Mouse (Mus musculus) ES-E14 (cell line): ENCODE measurements around the gene Amdhd2. TPM values are rescaled to one million over a fixed set of nuclear protein-coding genes. Genes with fewer than 3 reads are reported as not detected.

ENCODE experiments used
- DNase-seq: peaks from one replicate; pipeline ENCODE4 v3.0.0-alpha.2; 2013; ENCODE audit warnings: low read depth, low spot score
- H3K27ac ChIP-seq: 2 replicates; pipeline ENCODE4 v1.5.1; 2012; ENCODE audit warnings: low read depth, mild to moderate bottlenecking, low read length, moderate library complexity, mixed read lengths; ENCODE audit not compliant: poor library complexity, insufficient read depth, severe bottlenecking
- H3K36me3 ChIP-seq: 2 replicates; pipeline ENCODE4 v1.6.1; 2012; ENCODE audit warnings: mild to moderate bottlenecking, low read length, moderate library complexity, mixed read lengths; ENCODE audit not compliant: control insufficient read depth, poor library complexity, insufficient read depth, severe bottlenecking
- H3K4me1 ChIP-seq, 2 experiments: fragments of 150-350 bp in 1 of 2; sonication (generic) in 1 of 2; 2 replicates each; pipeline ENCODE4 v1.6.1; 2012; ENCODE audit warnings: low read length in 2 of 2, mild to moderate bottlenecking in 1 of 2, mixed read lengths in 1 of 2; ENCODE audit not compliant: control insufficient read depth in 2 of 2, insufficient read depth in 2 of 2, poor library complexity in 1 of 2
- H3K4me3 ChIP-seq, 2 experiments: fragments of 150-350 bp in 1 of 2; sonication (generic) in 1 of 2; 2 replicates each; pipeline ENCODE4 v1.5.1; 2012; ENCODE audit warnings: low read length in 2 of 2, low read depth in 1 of 2, mild to moderate bottlenecking in 1 of 2, mixed read lengths in 1 of 2; ENCODE audit not compliant: insufficient read depth in 1 of 2, poor library complexity in 1 of 2, severe bottlenecking in 1 of 2
- H3K9ac ChIP-seq: 2 replicates; pipeline ENCODE4 v1.6.1; 2012; ENCODE audit warnings: low read depth, mild to moderate bottlenecking, low read length, mixed read lengths; ENCODE audit not compliant: poor library complexity, insufficient read depth, severe bottlenecking
- H3K9me3 ChIP-seq: fragments of 150-350 bp; sonication (generic); 2 replicates; pipeline ENCODE4 v1.6.1; 2012; ENCODE audit warnings: low read depth, mild to moderate bottlenecking, low read length; ENCODE audit not compliant: control insufficient read depth, insufficient read depth
- CHD2 ChIP-seq: IDR thresholded peaks from 2 replicates; pipeline ENCODE4 v1.6.1; 2014; ENCODE audit warnings: mild to moderate bottlenecking, low read depth, low read length, inconsistent platforms
- HCFC1 ChIP-seq: IDR thresholded peaks from 2 replicates; pipeline ENCODE4 v1.6.1; 2012; ENCODE audit warnings: low read length, inconsistent platforms, borderline replicate concordance; ENCODE audit not compliant: insufficient read depth
- MAFK ChIP-seq: IDR thresholded peaks from 2 replicates; pipeline ENCODE4 v1.6.1; 2014; ENCODE audit warnings: mild to moderate bottlenecking, low read depth, low read length, inconsistent platforms; ENCODE audit not compliant: insufficient read depth
- ZC3H11A ChIP-seq: IDR thresholded peaks from 2 replicates; pipeline ENCODE4 v1.6.1; 2012; ENCODE audit warnings: low read depth, mild to moderate bottlenecking, inconsistent platforms, low read length, borderline replicate concordance
- ZNF384 ChIP-seq: IDR thresholded peaks from 2 replicates; pipeline ENCODE4 v1.6.1; 2012; ENCODE audit warnings: low read depth, low read length, inconsistent platforms
- in situ Hi-C, 2 experiments: fragments of 600-800 bp; cut with MboI; formaldehyde crosslinking; loops; one replicate each; pipeline ENCODE4 v1.15.1; 2025; ENCODE audit warnings: low sequenced_read_pairs in 2 of 2, inconsistent platforms in 1 of 2; ENCODE audit not compliant: unreplicated experiment in 2 of 2
- total RNA-seq: library from RNA; depleted of rRNA; stranded (reverse); fragments of 300-350 nt; gene quantifications from 2 replicates; pipeline ENCODE4 v1.2.3, GENCODE M21; 2012; rRNA removed

Amdhd2 gene
- total RNA-seq, 1 experiment = 28.5 TPM

DNA sequence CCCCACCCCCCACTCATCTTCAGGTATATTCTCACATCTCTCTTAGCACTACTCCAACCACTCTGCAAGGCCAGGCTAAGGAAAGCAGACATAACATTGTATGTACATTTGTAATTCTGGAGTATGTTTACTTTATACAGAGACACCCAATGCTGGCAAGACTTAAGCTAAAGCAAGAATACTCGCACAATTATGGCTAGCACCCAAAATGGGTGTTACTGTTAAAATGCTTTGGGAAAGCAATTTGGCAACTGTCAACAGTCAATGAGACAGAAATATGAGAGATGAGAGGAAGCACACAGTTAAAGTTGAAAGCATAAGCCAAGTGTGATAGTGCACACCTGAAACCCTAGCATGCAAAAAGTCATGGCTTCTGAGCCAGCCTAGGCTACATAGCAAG is 52.3 kb downstream of the Amdhd2 start:
- Histone ChIP-seq H3K27ac (no peak overlapping the region), H3K4me1 (no peaks in the 10 kb centered on the region), H3K4me3 (no peak overlapping the region), H3K9me3 (no peaks in the 10 kb centered on the region), H3K36me3 (no peaks in the 10 kb centered on the region; the same call in 1 of the 2 replicates), H3K9ac (no peak overlapping the region)
- TF ChIP-seq ZC3H11A (no peak), MAFK (no peak), HCFC1 (no peak), ZNF384 (no peak), CHD2 (no peak)
- no peak for DNase-seq
- in situ Hi-C loops = no loop called here

DNA sequence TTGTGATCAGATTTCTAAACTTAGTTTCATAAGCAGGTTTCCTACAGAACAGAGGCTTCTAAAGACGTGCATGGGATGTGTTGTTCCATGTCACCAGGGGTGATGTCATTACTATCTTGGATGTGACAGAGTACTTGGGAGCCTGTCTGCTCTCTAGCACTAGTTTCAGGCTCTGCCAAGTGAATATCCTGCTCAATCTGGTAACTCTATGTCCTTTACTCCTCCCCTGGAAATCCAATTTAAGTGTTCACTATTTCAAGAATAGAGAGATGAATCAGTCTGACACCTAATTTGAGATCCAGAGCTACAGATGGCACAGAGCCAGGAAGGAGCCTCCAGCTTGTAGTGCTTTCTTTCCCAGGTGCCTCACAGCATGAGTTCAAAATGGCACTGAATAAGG is 54.7 kb downstream of the Amdhd2 start:
- no peak for DNase-seq
- TF ChIP-seq ZNF384 (no peak), CHD2 (no peak), MAFK (no peak), HCFC1 (no peak), ZC3H11A (no peak)
- no peak overlapping the region for H3K4me3 ChIP-seq
- H3K27ac ChIP-seq = no peak overlapping the region
- H3K9me3 ChIP-seq = no peaks in the 10 kb centered on the region
- in situ Hi-C loops = no loop called here
- peaks cover 2% of the 10 kb centered on the region; the same call in 1 of the 2 replicates for H3K36me3 ChIP-seq
- H3K9ac ChIP-seq = no peak overlapping the region
- H3K4me1 ChIP-seq = no peaks in the 10 kb centered on the region

Other genes starting within 250 kb of the Amdhd2 start
- gene Dcpp3, start 246.3 kb downstream of the Amdhd2 start, total RNA-seq = not detected in 2 replicates
- gene Sbp, start 222.1 kb downstream of the Amdhd2 start, total RNA-seq = not detected in 2 replicates
- gene Sbpl, start 208.5 kb downstream of the Amdhd2 start, total RNA-seq = not detected in 2 replicates
- gene Prss30, start 183.2 kb downstream of the Amdhd2 start, total RNA-seq = not detected in 2 replicates
- 0.85 and 1.5 TPM in 2 replicates for gene Prss22, start 165.7 kb downstream of the Amdhd2 start, total RNA-seq
- gene Prss27, start 125.6 kb downstream of the Amdhd2 start, total RNA-seq = 0.31 and 0.37 TPM in 2 replicates
- gene Kctd5, start 90.3 kb downstream of the Amdhd2 start, total RNA-seq = 34.6 and 42.3 TPM in 2 replicates
- 25.6 and 26.7 TPM in 2 replicates for gene Pdpk1, start 12.8 kb downstream of the Amdhd2 start, total RNA-seq
- gene Atp6v0c, start 5.9 kb upstream of the Amdhd2 start, total RNA-seq = 129 and 159 TPM in 2 replicates
- 14.1 and 20.4 TPM in 2 replicates for gene Tbc1d24, start 41.8 kb upstream of the Amdhd2 start, total RNA-seq
- gene Ntn3, start 45.8 kb upstream of the Amdhd2 start, total RNA-seq = 2.7 and 4.1 TPM in 2 replicates
- gene Tedc2, start 57.1 kb upstream of the Amdhd2 start, total RNA-seq = 31.3 and 35.8 TPM in 2 replicates
- gene Ccnf, start 87.7 kb upstream of the Amdhd2 start, total RNA-seq = 143 and 239 TPM in 2 replicates
- gene Abca17, start 187.3 kb upstream of the Amdhd2 start, total RNA-seq = not detected in 2 replicates
- 10.8 and 11.5 TPM in 2 replicates for gene Abca3, start 188.2 kb upstream of the Amdhd2 start, total RNA-seq